Mouse (Mus musculus) cerebellum, adult 2 months (tissue): ENCODE data around the gene 4931428F04Rik. TPM values are rescaled to one million over a fixed set of nuclear protein-coding genes. Genes with fewer than 3 reads are reported as not detected.
"Not testable (repeated sequence)": the region's sequence is repeated elsewhere in the genome, so short reads cannot be mapped to it uniquely, and the experiment has no call there.

Experiments used
- DNase-seq, 2 experiments: peaks; one replicate each; pipeline ENCODE4 v3.0.0; 2021
- H3K27ac ChIP-seq: fragments of 200-500 bp; 2 replicates; pipeline ENCODE4 v1.5.1; 2012; ENCODE audit warnings: low read length, control low read depth, inconsistent platforms; ENCODE audit not compliant: insufficient read depth
- H3K27me3 ChIP-seq: fragments of 200-500 bp; 2 replicates; pipeline ENCODE4 v1.6.1; 2012; ENCODE audit warnings: inconsistent platforms, mild to moderate bottlenecking, low read length, moderate library complexity; ENCODE audit not compliant: control insufficient read depth, insufficient read depth
- H3K4me1 ChIP-seq: fragments of 200-500 bp; 2 replicates; pipeline ENCODE4 v1.6.1; 2011; ENCODE audit warnings: low read length; ENCODE audit not compliant: control insufficient read depth, insufficient read depth
- H3K4me3 ChIP-seq: fragments of 200-500 bp; replicated peaks from 2 replicates; pipeline ENCODE3; 2011; ENCODE audit warnings: mild to moderate bottlenecking, low read depth, low read length, control low read depth; ENCODE audit not compliant: insufficient read depth
- CTCF ChIP-seq: fragments of 200-500 bp; IDR thresholded peaks from 2 replicates; pipeline ENCODE4 v1.5.1; 2011; ENCODE audit warnings: low read depth, mild to moderate bottlenecking, control low read depth, low read length, moderate library complexity, borderline replicate concordance; ENCODE audit not compliant: insufficient read depth
- POLR2A ChIP-seq: fragments of 200-500 bp; IDR thresholded peaks from 2 replicates; pipeline ENCODE4 v1.6.1; 2011; ENCODE audit warnings: low read length, control low read depth, borderline replicate concordance; ENCODE audit not compliant: insufficient read depth
- WGBS: fragments of 180-500 bp; shearing (Covaris S2); methylation state at CpG from one replicate; pipeline ENCODE4 v1.1.7; 2018; 5-methylcytosine and 5-hydroxymethylcytosine counted together
- polyA plus RNA-seq: library from polyadenylated mRNA; depleted of rRNA; stranded (reverse); fragments of >200 nt; gene quantifications from 2 replicates; pipeline ENCODE4 v1.2.3, GENCODE M21; 2012

Gene 4931428F04Rik
- polyA plus RNA-seq, 1 experiment = 25.1 TPM

DNA sequence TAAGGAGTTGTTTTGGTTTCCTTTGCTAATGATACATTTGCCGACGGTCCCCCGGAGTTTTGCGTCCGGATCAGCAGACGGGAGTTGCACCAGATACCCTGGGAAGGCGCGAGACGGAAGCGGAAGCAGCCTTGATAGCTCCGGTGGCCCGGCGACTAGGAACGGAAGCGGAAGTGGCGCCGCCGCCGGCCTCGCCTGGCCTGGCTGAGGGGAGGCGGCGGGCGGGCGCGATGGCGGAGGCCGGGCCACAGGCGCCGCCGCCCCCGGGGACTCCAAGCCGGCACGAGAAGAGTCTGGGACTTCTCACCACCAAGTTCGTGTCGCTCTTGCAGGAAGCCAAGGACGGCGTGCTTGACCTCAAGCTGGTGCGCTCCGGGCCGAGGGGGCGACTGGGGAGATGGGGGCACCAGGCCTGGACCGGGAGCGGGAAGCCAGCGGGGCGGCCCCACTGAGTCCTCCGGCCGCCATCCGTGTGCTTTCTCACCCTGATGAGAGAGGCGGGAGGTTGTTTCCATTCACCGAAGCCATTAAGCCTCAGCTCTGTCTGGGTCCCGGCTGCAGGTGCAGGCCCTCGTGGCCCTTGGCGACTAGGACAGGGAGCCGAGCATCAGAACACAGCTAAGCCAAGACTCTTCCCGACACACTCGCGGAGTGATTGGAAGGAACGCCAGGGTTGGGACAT is 8.0 kb upstream of the 4931428F04Rik start, which contains the start of gene E2f4:
E2f4 (plus strand) TSS at position 153 of the 682 bp plus-strand sequence.
- peak within 1 kb of the TSS; percentile 59 for H3K27ac ChIP-seq
- peak; percentile 91 to 94 for DNase-seq
- peak within 1 kb of the TSS; percentile 92 for H3K4me3 ChIP-seq
- TF ChIP-seq POLR2A = peak; percentile 42; the same call in 1 of the 2 replicates
- no peak for TF ChIP-seq CTCF
- under 1% methylated on average over 58 of the region's 58 CpGs for WGBS
- H3K27me3 ChIP-seq = no peaks in the 10 kb centered on the region
- H3K4me1 ChIP-seq = peaks cover 31% of the 10 kb centered on the region

DNA sequence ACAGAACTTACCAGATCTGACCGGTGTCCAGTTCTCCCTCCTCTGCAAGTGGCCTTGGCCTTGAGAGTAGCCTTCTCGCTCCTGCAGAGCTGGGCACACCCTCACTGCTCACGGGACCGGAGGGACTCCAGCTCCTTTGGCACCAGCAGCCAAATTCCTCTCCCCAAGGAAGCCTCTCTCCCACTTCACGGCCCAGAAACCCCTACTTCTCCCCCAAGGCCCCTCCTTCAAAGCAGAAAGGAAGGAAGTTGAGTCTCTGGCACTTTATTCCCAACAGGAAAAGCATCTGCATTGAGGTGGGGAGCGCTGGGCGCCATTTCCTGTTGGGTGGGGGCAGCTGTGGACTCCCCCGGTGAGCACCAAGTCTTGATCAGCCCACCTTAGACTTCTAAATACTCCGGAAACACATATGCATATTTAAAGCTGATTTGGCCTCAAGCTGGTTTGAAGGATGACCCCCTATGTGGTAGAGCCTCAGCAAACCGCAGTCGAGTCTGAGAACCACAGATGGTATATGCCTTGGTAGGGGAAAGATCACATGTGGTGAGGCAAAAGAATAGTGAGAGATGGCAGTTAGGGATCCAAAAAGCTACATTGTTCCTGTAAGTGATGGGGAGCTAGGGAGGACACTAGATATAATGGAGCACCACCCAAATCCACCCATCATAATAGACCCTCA is 6.4 kb upstream of the 4931428F04Rik start, which contains the start of gene Exoc3l:
Exoc3l (minus strand) TSS at position 207 of the 679 bp plus-strand sequence.
- TF ChIP-seq CTCF (no peak), POLR2A (no peak)
- Histone ChIP-seq H3K4me1 (peaks cover 36% of the 10 kb centered on the region), H3K27ac (peak within 1 kb of the TSS; percentile 8), H3K27me3 (no peaks in the 10 kb centered on the region), H3K4me3 (no peak within 1 kb of the TSS)
- no peak for DNase-seq
- WGBS = 47% methylated on average over 11 of the region's 11 CpGs

GRCm38 (mm10) chr8:105295256-105295655 is 5.6 kb upstream of the 4931428F04Rik start:
- WGBS = 61% methylated on average over 11 of the region's 11 CpGs
- Histone ChIP-seq H3K4me3 (no peak overlapping the region), H3K27ac (peak overlapping the region; percentile 8; the same call in 1 of the 2 replicates)

GRCm38 (mm10) chr8:105294776-105295175 is 5.1 kb upstream of the 4931428F04Rik start:
- no peak for DNase-seq
- peaks cover 40% of the 10 kb centered on the region for H3K4me1 ChIP-seq
- 68% methylated on average over 9 of the region's 9 CpGs for WGBS
- no peaks in the 10 kb centered on the region for H3K27me3 ChIP-seq
- no peak overlapping the region for H3K4me3 ChIP-seq
- no peak for TF ChIP-seq POLR2A
- peak overlapping the region; percentile 1 for H3K27ac ChIP-seq

More at GRCm38 (mm10) chr8:105295256-105295655, 5.6 kb upstream of the 4931428F04Rik start:
- Histone ChIP-seq H3K4me1 (peaks cover 36% of the 10 kb centered on the region), H3K27me3 (no peaks in the 10 kb centered on the region)
- TF ChIP-seq CTCF (no peak), POLR2A (no peak)
- no peak for DNase-seq

- no peak for TF ChIP-seq POLR2A
- no peak for TF ChIP-seq CTCF
- 10% methylated on average over 19 of the region's 19 CpGs for whole genome bisulfite sequencing
- H3K27ac ChIP-seq = peak overlapping the region; percentile 78
- peaks cover 35% of the 10 kb centered on the region for H3K4me1 ChIP-seq
- peak; percentile 86 to 87 for DNase-seq
- peak overlapping the region; percentile 45 for H3K4me3 ChIP-seq
- no peaks in the 10 kb centered on the region for H3K27me3 ChIP-seq
These were observed 3.7 kb upstream of the 4931428F04Rik start for GRCm38 (mm10) chr8:105293405-105293804.

DNA sequence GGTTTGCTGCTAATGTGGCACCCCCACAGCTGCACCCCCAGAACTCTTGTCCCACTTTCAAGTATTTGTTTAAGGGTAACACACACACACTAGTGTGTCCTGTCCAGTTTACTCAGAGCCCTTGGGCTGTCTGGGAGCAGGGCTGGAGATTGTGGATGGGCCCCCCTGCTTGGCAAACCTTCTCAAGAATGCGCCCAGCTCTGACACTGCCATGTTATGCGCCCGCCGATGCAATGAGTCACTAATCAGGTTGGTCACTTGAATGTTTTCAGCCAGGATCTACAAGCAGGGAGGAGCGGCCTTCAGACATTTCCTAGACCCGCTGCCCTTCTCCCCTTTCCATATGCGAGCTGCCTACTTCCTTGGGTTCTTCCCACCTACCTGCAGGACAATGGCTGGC is 2.8 kb upstream of the 4931428F04Rik start:
- WGBS = 50% methylated on average over 7 of the region's 7 CpGs
- H3K27me3 ChIP-seq = no peaks in the 10 kb centered on the region
- peak overlapping the region; percentile 45 for H3K4me3 ChIP-seq
- H3K4me1 ChIP-seq = peaks cover 34% of the 10 kb centered on the region
- peak overlapping the region; percentile 78 for H3K27ac ChIP-seq
- TF ChIP-seq CTCF (no peak), POLR2A (no peak)
- DNase-seq = peak; percentile 55 to 62

DNA sequence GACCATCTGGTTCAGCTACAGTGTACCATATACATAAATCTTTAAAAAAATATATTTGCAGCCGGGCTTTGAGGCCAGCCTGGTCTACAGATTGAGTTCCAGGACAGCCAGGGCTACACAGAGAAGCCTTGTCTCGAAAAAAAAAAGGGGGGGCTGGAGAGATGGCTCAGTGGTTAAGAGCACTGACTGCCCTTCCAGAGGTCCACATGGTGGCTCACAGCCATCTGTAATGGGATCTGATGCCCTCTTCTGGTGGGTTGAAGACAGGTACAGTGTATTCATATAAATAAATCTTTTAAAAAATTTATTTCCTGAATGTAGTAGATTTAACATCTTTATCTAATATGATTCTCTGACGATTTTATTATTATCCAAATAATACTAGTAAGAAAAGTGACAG is 2.1 kb upstream of the 4931428F04Rik start:
- H3K4me1 ChIP-seq = peaks cover 34% of the 10 kb centered on the region
- H3K27me3 ChIP-seq, H3K4me3 ChIP-seq, H3K27ac ChIP-seq, DNase-seq: not testable (repeated sequence)
- 70% methylated on average over 3 of the region's 3 CpGs for WGBS

DNA sequence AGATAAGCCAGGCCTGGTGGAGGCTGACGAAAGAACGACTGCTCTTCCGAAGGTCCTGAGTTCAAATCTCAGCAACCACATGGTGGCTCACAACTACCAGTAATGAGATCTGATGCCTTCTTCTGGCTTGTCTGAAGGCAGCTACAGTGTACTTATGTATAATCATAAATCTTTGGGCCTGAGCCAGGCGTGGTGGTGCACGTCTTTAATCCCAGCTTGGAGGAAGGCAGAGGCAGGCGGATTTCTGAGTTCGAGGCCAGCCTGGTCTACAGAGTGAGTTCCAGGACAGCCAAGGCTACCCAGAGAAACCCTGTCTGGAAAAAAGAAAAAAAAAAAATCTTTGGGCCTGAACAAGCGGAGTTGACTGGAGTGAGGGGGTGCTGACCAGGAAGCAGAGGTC is 1.7 kb upstream of the 4931428F04Rik start:
- H3K27me3 ChIP-seq, DNase-seq, H3K27ac ChIP-seq, H3K4me3 ChIP-seq: not testable (repeated sequence)
- WGBS = 76% methylated on average over 8 of the region's 8 CpGs
- peaks cover 34% of the 10 kb centered on the region for H3K4me1 ChIP-seq
